Mouse (Mus musculus) lung, adult 18-20 months (tissue): ENCODE results near the gene Dlg4.
A peak's percentile ranks its signal among the peaks of the same experiment; 100 is the strongest.

Experiments used
- DNase-seq, 2 experiments: peaks; one replicate each; pipeline ENCODE4 v3.0.0; 2022; ENCODE audit warnings: mixed read lengths in 2 of 2

Gene Dlg4

DNA sequence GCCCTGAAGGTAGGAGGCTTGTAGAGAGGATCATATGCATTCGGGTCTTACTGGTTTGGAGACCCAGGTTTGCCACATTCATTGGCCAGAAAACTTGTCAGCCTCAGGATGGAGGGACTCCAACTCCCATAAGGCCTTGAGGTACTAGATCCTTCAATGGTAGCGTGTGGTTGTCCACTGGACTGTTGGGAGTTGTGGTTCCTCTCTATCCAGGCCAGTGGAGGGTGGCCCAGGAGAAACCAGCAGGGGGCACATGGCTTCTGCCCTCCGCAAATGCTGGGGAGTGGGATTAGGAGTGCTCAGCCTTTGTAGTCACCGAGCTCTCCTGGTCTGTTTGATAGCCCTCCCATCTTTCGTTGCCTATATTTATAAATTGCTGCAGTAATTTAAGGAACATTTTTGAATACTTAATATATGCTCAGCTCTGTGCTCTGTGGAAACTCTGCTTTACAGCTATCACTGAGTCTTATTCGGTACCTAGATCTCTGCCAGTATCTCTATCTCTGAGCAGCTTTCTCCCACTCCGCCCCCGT is 4.1 kb downstream of the Dlg4 start:
- peak; percentile 77 to 84 for DNase-seq

GRCm38 (mm10) chr11:70021264-70022132 is 4.8 kb downstream of the Dlg4 start:
- DNase-seq: peak; percentile 96

DNA sequence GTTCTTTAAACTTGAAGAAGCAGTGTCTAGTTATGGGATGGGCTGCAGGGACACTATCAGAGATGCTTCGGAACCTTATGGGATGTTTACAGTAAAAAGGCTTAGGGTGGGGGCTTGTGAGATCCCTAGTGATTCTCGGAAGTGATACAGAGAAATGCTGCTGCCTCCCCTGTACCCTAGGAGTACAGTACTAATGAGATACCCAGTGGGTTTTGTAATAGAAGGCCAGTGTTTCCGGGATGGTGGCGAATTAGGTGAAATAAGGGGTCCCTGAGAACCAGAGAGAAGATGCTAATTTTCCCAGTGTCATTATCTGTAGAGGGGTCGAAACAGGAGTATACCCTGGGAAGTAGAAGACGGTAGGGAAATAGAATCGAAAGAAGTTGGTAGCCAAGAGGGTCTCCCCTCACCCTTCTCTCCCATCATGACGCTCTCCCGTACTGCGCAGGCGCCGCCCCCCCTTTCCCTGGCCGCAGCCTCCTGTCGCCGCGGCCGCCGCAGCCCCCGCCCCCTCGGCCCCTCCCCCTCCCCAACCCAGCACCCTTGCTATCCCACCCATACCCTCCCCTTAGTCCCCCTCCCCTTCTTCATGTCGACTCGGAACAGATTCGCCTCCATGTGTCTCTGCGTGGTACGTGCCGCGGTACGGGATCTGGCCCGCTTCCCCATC is 6.9 kb downstream of the Dlg4 start:
- DNase-seq: no peak

DNA sequence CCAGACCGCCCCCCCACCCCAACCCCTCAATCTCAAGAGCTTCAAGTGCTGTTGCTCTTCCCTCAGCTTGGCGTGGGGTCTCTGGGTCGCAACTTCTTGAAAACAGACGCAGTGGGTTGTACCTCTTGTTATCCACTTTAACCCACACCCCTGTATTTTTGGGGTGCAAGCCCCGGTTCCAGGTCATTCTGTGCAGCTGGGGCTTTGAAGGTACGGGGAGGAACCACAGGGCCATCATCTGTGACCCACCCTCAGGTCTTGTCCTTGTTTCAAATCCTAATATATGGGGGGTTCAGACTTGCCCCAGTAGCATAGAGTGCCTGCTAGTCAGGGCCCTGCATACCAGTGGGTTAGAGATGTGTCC is 7.4 kb downstream of the Dlg4 start:
- no peak for DNase-seq

GRCm38 (mm10) chr11:70026689-70027088 is 9.9 kb downstream of the Dlg4 start:
- DNase-seq: peak in 1 of 2 experiments; percentile 36

DNA sequence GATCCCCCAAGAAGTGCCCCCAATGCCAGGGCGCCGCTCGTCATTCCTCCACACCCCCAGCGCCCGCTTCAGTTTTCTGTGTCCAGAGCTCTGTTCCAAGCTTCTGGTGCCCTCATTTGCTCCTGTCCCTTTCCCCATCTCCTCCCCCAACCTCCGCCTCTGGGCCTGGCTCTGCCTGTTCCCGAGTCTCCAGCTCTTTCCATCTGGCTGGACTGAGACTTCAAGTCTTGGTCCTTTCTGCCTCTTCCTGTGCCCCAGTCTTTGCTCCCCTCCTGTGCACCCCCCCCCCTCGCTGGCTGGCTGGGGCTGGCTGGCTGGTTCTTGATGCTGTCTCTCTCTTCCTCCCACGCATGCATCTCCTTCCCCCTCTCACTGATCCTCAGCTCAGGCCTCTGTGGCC is 10.7 kb downstream of the Dlg4 start:
- no peak for DNase-seq

DNA sequence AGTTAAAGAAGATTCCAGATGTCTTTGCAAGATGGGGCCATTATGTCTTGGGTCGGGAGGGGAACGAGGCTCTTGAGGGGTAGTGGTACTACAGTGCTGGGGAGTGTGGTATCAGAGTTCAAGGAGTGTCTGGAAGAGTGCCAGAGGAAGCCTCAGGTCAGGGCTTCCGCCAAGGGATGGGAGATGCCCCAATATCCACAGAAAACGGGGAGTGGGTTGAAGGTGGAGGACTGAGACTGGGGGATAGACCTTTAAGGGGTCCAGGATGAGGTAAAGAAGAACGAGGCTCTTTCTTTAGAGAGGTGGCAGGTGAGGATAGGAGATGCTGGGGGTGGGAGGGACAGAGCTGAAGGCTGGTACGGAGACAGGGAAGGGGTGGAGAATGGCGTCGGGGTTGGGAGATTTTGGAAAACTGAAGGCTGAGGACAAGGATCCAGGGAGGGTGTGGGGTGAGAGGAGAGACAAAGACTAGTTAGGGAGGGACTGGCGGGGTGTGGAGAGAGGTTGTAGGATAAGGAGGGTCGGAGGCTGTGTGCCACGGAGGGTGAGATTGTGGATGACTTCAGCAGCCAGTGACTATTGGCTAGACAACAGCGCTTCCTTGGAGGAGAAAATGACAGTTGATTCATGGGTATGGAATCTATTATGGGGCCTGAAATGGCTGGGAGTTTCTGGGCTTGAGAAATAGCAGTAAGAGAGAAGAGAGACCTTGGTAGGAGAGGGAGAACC is 11.8 kb downstream of the Dlg4 start:
- no peak for DNase-seq

GRCm38 (mm10) chr11:70029130-70029801 is 12.5 kb downstream of the Dlg4 start:
- DNase-seq: peak; percentile 62 to 66

DNA sequence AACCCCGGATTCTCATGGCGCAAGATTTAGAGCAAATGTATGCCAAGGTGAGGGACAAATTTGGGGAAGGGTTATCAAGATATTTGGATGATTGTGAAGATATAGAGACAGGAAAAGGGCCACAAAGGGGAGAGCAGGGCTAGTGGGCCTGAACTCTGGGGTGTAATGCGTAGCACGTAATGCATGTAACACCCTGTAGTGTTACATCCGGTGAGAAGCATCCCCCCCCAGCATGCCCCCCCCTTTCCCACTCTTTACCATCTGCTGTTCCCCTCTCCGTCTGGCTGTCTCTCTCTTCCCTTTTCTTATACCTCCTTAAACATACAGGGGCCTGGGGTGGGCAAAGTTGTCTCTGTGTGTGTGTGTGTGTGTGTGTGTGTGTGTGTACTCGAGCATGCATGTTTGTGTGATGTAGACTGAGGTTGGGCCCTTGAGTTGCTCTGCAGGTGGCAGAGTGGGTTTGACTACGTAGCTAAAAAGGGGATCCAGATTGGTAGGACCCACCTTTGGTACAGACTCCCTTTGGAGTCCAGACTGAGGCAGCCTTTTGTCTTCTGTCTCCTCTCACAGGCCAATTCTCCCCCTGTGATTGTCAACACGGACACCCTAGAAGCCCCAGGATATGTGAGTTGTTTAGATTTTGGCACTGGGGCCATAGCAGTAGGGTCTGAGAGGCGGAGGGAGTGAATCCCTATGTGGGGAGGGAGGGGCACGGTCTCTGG is 13.2 kb downstream of the Dlg4 start:
- DNase-seq: no peak

DNA sequence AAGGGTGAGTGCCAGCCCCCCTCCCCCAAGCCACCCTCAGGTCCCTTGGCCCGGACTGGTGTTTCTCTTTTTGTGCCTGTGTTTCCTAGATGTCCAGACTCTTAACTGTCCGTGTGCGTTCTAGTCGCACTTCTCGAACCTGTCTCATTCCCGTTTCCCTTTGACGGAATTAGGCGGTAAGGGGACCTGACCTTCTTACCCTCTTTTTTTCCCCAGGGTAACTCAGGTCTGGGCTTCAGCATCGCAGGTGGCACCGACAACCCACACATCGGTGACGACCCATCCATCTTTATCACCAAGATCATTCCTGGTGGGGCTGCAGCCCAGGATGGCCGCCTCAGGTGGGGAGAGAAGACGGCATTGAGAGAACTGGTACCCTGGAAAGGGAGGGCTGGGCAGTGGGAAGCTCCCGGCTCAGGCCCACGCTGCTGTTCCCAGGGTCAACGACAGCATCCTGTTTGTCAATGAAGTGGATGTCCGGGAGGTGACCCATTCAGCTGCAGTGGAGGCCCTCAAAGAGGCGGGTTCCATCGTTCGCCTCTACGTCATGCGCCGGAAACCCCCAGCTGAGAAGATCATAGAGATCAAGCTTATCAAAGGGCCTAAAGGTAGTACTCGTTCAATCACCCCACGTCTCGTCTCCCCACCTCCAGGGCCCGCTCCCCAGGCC is 14.0 kb downstream of the Dlg4 start:
- DNase-seq: no peak

DNA sequence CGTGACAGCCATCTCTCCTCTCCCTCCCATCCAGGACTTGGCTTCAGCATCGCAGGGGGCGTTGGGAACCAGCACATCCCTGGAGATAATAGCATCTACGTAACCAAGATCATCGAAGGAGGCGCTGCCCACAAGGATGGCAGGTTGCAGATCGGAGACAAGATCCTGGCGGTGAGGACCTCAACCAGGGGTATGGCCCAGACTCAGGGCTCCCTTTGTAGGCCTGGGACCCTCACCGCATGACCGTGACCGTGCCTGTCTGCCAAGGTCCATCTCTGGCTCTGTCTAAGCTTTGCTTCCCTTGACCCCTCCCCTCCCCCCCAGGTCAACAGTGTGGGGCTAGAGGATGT is 14.6 kb downstream of the Dlg4 start:
- no peak for DNase-seq

- no peak for DNase-seq
Measured at GRCm38 (mm10) chr11:70038174-70038573, 21.4 kb downstream of the Dlg4 start.

GRCm38 (mm10) chr11:70039631-70040030 is 22.9 kb downstream of the Dlg4 start:
- no peak for DNase-seq

DNA sequence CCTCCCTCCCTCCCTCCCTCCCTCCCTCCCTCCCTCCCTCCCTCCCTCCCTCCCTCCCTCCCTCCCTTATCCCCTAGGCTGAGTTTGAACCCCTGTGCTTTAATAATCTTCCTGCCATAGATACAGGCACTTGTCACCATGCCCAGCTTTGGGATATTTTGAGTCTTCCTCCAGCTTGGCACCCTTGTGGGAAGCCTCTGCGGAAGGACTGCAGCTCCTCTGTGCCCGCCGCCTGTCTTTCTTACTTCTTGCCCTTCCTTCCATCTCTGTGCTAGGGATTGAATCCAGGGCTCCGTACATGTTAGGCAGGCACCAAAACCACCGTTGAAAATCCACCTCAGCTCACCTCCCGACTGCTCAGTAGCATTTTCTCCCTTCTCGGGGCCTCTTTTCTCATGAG is 23.4 kb downstream of the Dlg4 start:
- DNase-seq: no peak

GRCm38 (mm10) chr11:70042309-70043085 is 25.8 kb downstream of the Dlg4 start:
- no peak for DNase-seq

DNA sequence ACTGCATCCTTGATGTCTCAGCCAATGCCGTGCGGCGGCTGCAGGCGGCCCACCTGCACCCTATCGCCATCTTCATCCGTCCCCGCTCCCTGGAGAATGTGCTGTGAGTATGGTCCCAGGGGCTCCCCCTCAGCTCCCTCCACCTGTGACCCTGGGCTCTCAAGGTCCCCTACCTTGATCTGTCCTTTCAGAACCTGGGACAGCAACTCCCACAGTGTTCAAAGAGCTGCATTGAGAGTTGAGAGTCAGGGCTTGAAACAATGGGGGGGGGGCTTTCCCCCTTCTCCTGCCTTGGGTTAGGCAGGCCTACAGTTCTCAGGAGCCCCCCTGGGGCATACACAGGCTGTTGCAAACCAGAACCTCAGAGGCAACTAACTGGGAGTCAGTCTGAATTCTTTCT is 26.9 kb downstream of the Dlg4 start:
- no peak for DNase-seq

GRCm38 (mm10) chr11:70045435-70045834 is 28.7 kb downstream of the Dlg4 start:
- no peak for DNase-seq

- no peak for DNase-seq
Measured at GRCm38 (mm10) chr11:70049366-70049765, 32.6 kb downstream of the Dlg4 start.

GRCm38 (mm10) chr11:70049816-70050215 is 33.1 kb downstream of the Dlg4 start:
- DNase-seq: no peak

DNA sequence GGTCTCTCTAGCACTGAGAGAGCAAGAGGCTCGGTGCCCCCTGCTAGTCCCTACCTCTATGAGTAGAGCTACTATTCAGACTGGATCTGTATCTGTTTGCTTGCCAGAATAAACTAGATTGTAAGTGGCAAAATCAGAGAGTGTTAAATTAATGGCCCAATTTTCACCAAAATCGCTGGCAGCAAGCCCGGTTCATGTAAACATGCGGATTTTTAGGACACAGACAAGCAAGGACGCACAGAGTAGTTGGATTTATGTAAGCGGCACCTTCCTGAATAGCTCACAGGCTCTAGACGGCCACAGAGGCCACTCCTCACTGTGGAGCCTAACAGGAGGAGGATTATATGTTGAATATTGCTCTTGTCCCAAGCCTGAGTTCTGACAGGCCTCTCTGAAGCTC is 36.4 kb downstream of the Dlg4 start:
- DNase-seq: no peak
